Mouse (Mus musculus) forebrain, embryonic 11.5 days (tissue): ENCODE measurements around the gene Xaf1. TPM values are rescaled to one million over a fixed set of nuclear protein-coding genes. Genes with fewer than 3 reads are reported as not detected.
A peak's percentile ranks its signal among the peaks of the same experiment; 100 is the strongest.

Experiments used
- ATAC-seq: fragments of 200-750 bp; cut with Nextera tagmentation; replicated peaks from 2 replicates; pipeline ENCODE4 v1.8.0; 2017; ENCODE audit warnings: moderate TSS enrichment; ENCODE audit not compliant: low FRiP score
- DNase-seq: peaks from one replicate; pipeline ENCODE4 v3.0.0-alpha.2; 2017; ENCODE audit warnings: low spot score
- H3K27ac ChIP-seq: fragments of 300-500 bp; sonication (generic); 2 replicates; pipeline ENCODE4 v1.5.1; 2014; ENCODE audit warnings: low read depth, low read length
- H3K27me3 ChIP-seq: fragments of 300-500 bp; sonication (generic); 2 replicates; pipeline ENCODE4 v1.6.1; 2014; ENCODE audit warnings: mild to moderate bottlenecking, low read length, mixed read lengths; ENCODE audit not compliant: control insufficient read depth, insufficient read depth
- H3K36me3 ChIP-seq: fragments of 300-500 bp; sonication (generic); 2 replicates; pipeline ENCODE4 v1.6.1; 2014; ENCODE audit warnings: mild to moderate bottlenecking, low read length, moderate library complexity, mixed read lengths; ENCODE audit not compliant: control insufficient read depth, insufficient read depth
- H3K4me1 ChIP-seq: fragments of 300-500 bp; sonication (generic); replicated peaks from 2 replicates; pipeline ENCODE4 v1.6.1; 2014; ENCODE audit warnings: low read length, mixed read lengths; ENCODE audit not compliant: control insufficient read depth, insufficient read depth
- H3K4me2 ChIP-seq: fragments of 300-500 bp; sonication (generic); 2 replicates; pipeline ENCODE4 v1.6.1; 2014; ENCODE audit warnings: low read depth, mild to moderate bottlenecking, low read length, moderate library complexity, mixed read lengths; ENCODE audit not compliant: severe bottlenecking
- H3K4me3 ChIP-seq: fragments of 300-500 bp; sonication (generic); 2 replicates; pipeline ENCODE4 v1.5.1; 2014; ENCODE audit warnings: low read depth, low read length
- H3K9ac ChIP-seq: fragments of 300-500 bp; sonication (generic); 2 replicates; pipeline ENCODE4 v1.6.1; 2014; ENCODE audit warnings: low read length
- H3K9me3 ChIP-seq: fragments of 300-500 bp; sonication (generic); 2 replicates; pipeline ENCODE4 v1.6.1; 2016; ENCODE audit warnings: low read length, mixed read lengths; ENCODE audit not compliant: control insufficient read depth
- WGBS: fragments of 180-500 bp; shearing (Covaris S2); extraction: QIAGEN DNeasy Blood & Tissue Kit; methylation state at CpG from one replicate; pipeline ENCODE4 v1.1.7; 2014; 5-methylcytosine and 5-hydroxymethylcytosine counted together
- polyA plus RNA-seq: library from polyadenylated mRNA; unstranded; fragments of >200 nt; fragmentation: Nextera tagmentation; extraction: Ambion mirVana; gene quantifications from 2 replicates; pipeline ENCODE4 v1.2.1, GENCODE M21; 2014

The Xaf1 gene
- polyA plus RNA-seq, 1 experiment from 2014 or later: 2.4 TPM

DNA sequence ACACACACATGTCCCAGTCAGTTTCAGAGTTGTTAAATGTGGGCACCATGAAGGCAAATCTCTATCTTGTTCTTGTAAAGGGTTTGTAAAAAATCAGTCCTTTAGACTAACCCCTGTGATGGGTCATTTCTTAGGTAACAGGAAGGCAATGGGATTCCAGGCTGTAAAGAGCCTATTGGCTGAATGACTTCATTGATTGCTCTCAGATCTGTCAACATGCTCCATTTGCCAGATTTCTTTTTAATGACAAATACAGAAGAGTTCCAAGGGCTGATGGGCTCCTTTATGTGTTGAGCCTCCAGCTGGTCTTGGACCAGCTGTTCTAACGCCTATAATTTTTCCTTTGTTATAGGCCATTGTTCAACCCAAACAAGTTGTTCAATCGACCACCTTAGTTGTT, 8.3 kb upstream of the Xaf1 start:
- no peaks in the 10 kb centered on the region for H3K9me3 ChIP-seq
- no peak overlapping the region for H3K9ac ChIP-seq
- H3K36me3 ChIP-seq: no peaks in the 10 kb centered on the region
- no peak overlapping the region for H3K4me3 ChIP-seq
- DNase-seq: no peak
- no peak for ATAC-seq
- H3K4me2 ChIP-seq: no peak overlapping the region
- 81% methylated on average over 2 of the region's 2 CpGs for WGBS
- no peaks in the 10 kb centered on the region for H3K4me1 ChIP-seq
- H3K27ac ChIP-seq: no peak overlapping the region
- H3K27me3 ChIP-seq: no peaks in the 10 kb centered on the region

DNA sequence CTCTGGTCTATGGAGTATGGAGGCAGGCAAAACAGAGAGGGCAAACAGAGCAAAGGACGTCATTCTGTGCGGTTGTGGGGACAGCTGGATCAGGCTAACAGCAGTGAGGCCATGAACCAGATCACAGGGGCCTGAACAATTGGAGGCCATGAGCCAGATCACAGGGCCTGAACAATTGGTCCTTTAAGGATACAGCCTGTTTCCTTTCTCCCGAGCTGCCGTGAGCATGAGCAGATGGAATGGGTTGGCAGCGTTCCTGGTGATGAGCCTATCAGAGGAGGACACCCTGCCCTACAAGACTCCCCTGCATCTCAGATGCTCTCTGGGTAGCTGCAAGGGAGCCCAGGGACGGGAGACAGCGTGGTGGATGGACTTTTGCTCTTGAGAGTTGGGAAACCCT, 801 bp downstream of the Xaf1 start:
- Histone ChIP-seq H3K27ac (no peak overlapping the region), H3K4me2 (no peak overlapping the region), H3K9me3 (no peaks in the 10 kb centered on the region), H3K9ac (no peak overlapping the region), H3K4me1 (no peaks in the 10 kb centered on the region), H3K27me3 (no peaks in the 10 kb centered on the region), H3K4me3 (no peak overlapping the region), H3K36me3 (no peaks in the 10 kb centered on the region)
- ATAC-seq (no peak), DNase-seq (no peak)
- 84% methylated on average over 7 of the region's 7 CpGs for WGBS

DNA sequence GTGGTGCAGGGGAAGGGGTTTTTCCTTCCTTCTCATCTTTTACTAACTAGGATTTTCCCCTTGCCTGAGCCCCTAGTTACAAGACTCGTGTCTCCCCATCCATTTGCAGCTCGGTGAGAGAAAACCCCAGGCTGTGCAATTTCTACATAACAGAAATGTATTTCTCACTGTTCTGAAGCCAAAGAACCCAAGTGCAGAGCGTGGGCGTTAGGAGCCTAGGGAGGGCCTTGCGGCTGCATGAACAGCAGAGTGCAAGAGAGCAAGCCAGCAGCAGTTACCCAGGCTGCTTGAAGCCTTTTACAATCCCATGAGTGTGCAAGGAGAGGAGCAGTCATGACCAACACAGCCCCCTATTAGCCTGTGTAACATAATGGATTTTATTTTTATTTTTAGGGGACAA, 6.0 kb downstream of the Xaf1 start:
- DNase-seq: no peak
- Histone ChIP-seq H3K4me2 (no peak overlapping the region), H3K9ac (no peak overlapping the region), H3K36me3 (no peaks in the 10 kb centered on the region), H3K27ac (no peak overlapping the region), H3K4me1 (no peaks in the 10 kb centered on the region), H3K9me3 (no peaks in the 10 kb centered on the region), H3K4me3 (no peak overlapping the region), H3K27me3 (no peaks in the 10 kb centered on the region)
- WGBS: 89% methylated on average over 5 of the region's 5 CpGs
- ATAC-seq: no peak

DNA sequence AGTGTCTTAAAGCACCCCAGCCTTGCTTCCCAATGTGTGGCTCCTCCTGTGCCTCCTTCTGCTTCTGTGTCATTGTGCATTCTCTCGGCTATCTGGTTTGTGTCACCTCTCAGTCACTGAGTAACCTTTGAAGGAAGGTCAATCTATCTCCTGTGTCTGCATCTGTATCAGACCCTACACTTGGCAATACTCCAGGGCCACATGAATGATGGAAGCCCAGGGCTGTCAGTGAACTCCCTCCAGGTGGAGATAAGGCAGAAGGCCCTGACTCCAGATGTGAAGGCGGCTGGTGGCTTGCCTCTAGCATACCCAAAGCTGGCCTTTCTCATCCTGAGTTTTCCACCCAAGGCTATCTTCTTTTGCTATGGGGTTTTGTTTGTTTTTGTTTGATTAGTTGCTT, 7.6 kb downstream of the Xaf1 start:
- 70% methylated on average over 2 of the region's 2 CpGs for WGBS
- H3K27ac ChIP-seq: no peak overlapping the region
- ATAC-seq (no peak), DNase-seq (no peak)
- no peak overlapping the region for H3K4me3 ChIP-seq
- H3K9me3 ChIP-seq: no peaks in the 10 kb centered on the region
- H3K36me3 ChIP-seq: no peaks in the 10 kb centered on the region
- H3K27me3 ChIP-seq: peaks cover 7% of the 10 kb centered on the region; the same call in 1 of the 2 replicates
- H3K4me1 ChIP-seq: no peaks in the 10 kb centered on the region
- H3K4me2 ChIP-seq: no peak overlapping the region
- no peak overlapping the region for H3K9ac ChIP-seq

DNA sequence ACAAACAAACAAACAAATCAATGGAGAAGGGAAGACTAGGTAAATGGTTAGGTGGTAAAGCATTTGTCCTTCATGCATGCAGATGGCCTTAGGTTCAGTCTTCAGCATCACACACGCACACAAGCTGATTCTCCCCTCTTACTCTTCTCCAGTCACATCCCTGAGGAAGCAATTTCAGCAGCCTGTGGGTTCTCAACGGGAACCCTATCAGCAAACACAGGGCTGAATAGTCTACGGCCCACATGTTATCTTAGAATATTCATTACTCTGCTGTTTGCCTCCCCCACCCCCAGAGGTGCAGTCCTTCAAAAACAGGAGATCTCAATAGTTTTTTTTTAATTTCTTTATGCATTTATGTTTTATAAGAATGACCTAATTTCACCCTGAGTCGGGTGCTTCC, 9.1 kb downstream of the Xaf1 start:
- H3K27me3 ChIP-seq: peaks cover 11% of the 10 kb centered on the region
- no peak overlapping the region for H3K4me3 ChIP-seq
- H3K27ac ChIP-seq: no peak overlapping the region
- no peak for ATAC-seq
- H3K4me1 ChIP-seq: no peaks in the 10 kb centered on the region; the same call in 1 of the 2 replicates
- no peaks in the 10 kb centered on the region for H3K9me3 ChIP-seq
- DNase-seq: no peak
- H3K9ac ChIP-seq: no peak overlapping the region
- no peak overlapping the region for H3K4me2 ChIP-seq
- 84% methylated on average over 4 of the region's 4 CpGs for WGBS
- H3K36me3 ChIP-seq: no peaks in the 10 kb centered on the region

DNA sequence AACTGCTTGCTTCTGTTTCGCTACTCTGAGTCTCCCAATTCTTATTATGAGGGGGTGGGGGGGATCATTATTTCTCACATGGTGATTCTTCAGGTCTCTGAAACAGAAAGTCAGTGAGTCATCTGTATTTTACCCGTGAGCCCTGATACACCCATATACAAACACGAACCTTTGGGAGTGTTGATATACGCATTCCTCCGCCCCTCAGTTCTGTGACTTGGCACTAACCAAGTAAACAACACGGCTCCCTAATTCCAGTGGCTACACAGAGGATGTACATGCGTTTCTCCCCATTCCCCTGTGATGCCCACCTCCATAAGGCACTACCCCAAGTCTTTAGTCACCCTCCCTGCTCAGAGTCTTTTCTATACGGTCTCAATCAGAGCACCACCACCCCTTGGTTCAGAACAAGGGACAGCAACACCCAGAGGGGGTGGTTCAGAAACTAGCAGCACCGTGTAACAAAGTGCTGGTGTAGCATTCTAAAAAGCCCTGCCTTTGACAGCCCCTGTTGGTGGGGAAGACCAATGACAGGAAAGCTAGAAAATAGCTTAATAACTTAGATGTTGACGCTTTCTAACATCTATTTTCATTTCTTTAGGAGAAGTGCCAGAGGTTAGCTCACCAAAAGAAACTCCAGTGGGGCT, 10.0 kb downstream of the Xaf1 start:
- Histone ChIP-seq H3K9ac (no peak overlapping the region), H3K4me2 (no peak overlapping the region), H3K4me1 (no peaks in the 10 kb centered on the region; the same call in 1 of the 2 replicates), H3K27ac (no peak overlapping the region), H3K9me3 (no peaks in the 10 kb centered on the region), H3K27me3 (peaks cover 11% of the 10 kb centered on the region), H3K36me3 (no peaks in the 10 kb centered on the region), H3K4me3 (no peak overlapping the region)
- DNase-seq (no peak), ATAC-seq (no peak)
- 85% methylated on average over 10 of the region's 10 CpGs for WGBS

DNA sequence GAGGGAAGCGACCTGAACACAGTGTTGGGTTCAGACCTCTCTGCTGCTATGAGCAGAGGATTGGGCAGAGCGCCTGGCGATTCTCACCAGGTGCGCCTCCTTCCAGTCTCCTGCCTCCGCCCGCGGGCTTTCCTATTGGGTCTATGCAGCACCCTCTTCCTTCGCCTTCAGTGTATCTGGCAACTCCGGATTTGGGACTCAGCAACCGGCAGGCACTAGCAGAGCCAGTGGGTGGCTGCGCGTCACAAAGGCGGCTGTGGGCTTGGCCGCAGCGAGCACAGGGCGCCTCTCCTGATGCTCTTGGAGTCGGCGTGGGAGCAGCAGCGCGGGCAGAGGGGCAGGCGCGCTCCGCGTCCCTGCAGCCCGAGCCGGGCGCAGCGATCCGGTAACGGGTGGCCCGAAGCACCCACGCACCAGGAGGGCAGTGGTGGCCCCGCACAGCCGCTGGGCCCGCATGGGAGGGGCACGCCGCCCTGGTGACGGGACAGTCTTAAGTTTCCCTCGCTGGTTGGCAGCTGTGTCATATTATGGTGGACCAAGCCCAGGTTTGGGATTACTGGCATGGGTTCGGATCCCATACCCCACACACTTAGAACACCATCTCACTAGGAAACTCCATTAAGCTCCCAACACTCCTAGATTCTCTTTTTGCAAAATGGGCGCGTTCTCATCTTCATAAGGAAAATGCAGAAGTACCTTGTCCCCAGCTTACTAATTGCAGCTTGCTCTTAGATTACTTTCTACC, 12.9 kb downstream of the Xaf1 start, which contains the start of gene Fbxo39:
TSS of gene Fbxo39 (plus strand) at position 294 of the 745 bp plus-strand sequence.
- Histone ChIP-seq H3K27me3 (peaks cover 11% of the 10 kb centered on the region), H3K4me3 (peak within 1 kb of the TSS; percentile 14; the same call in 1 of the 2 replicates), H3K4me1 (no peaks in the 10 kb centered on the region; the same call in 1 of the 2 replicates), H3K9me3 (no peaks in the 10 kb centered on the region), H3K4me2 (peak within 1 kb of the TSS; percentile 41), H3K36me3 (no peaks in the 10 kb centered on the region), H3K9ac (no peak within 1 kb of the TSS; the same call in 1 of the 2 replicates), H3K27ac (no peak within 1 kb of the TSS)
- WGBS: 10% methylated on average over 42 of the region's 42 CpGs
- peak; percentile 52 for DNase-seq
- no peak for ATAC-seq

DNA sequence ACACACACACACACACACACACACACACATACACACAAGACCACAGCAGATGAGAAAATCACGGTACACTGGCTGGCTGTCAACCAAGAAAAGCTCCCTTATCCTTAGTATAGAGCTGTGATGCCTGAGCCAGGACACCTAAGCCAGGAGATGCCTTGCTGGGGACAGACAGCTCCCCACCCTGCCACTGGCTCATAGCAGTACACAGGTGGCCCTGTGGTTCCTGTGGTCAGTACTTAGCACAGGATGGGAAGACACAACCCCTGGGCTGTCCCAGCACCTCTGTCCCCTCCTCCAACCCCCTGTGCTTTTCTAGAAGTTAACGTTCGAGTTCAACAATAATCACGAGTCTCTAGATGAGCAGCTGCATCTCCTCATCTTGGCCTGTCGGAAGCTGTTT, 16.6 kb downstream of the Xaf1 start:
- ATAC-seq: no peak

More for the DNA sequence above, 16.6 kb downstream of the Xaf1 start:
- Histone ChIP-seq H3K9ac (no peak overlapping the region), H3K9me3 (no peaks in the 10 kb centered on the region), H3K36me3 (no peaks in the 10 kb centered on the region), H3K4me3 (no peak overlapping the region), H3K4me1 (no peaks in the 10 kb centered on the region; the same call in 1 of the 2 replicates), H3K4me2 (no peak overlapping the region), H3K27ac (no peak overlapping the region), H3K27me3 (peaks cover 11% of the 10 kb centered on the region)
- peak; percentile 7 for DNase-seq
- WGBS: 93% methylated on average over 5 of the region's 5 CpGs
